Mouse (Mus musculus): ENCODE data around the gene Mycbp2.

DNA sequence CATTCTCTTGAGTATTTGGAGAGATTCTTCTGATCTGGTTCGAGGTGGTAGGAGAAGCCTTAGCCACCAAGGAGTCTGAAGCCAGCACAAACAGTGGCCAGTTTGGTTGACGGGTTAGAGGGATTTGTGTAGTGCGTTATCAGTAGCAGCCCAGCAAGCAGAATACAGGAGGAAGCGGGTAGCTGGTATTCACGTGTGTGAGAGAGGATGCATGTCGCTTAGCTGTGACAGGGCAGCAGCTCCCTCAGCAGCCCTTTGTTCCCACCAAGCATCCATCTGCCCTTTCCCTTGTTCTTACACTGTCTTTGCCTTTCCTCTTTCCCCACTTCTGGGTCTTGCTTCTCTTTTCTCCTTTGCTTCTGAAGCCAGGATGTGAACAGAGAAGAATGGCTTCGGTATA, 271.4 kb downstream of the Mycbp2 start:
- no peak for TF ChIP-seq CTCF (IDR thresholded peaks at IDR 0.05; ENCODE audit: low read depth, low read length)
- TF ChIP-seq POLR2A (IDR thresholded peaks at IDR 0.05; ENCODE audit: borderline replicate concordance, low read depth, low read length), result no peak

All from bone marrow macrophage, adult 2 months (primary cell).